Mouse (Mus musculus) myocyte (in vitro differentiated cells): Measurements from ENCODE around the gene Ubd. TPM values are rescaled to one million over a fixed set of nuclear protein-coding genes. Genes with fewer than 3 reads are reported as not detected.
"Not testable (repeated sequence)": the region's sequence is repeated elsewhere in the genome, so short reads cannot be mapped to it uniquely, and the experiment has no call there.

Experiments used
- H3K27me3 ChIP-seq: one replicate; pipeline ENCODE4 v1.6.1; 2011; ENCODE audit not compliant: control insufficient read depth, insufficient read depth, insufficient read length
- H3K36me3 ChIP-seq: one replicate; pipeline ENCODE4 v1.6.1; 2011; ENCODE audit not compliant: control insufficient read depth, insufficient read depth
- H3K4me2 ChIP-seq: one replicate; pipeline ENCODE4 v1.6.1; 2011; ENCODE audit warnings: low read depth, control low read depth
- H3K4me3 ChIP-seq: one replicate; pipeline ENCODE4 v1.5.1; 2011; ENCODE audit warnings: mild to moderate bottlenecking, control low read depth, moderate library complexity
- H3K79me2 ChIP-seq: one replicate; pipeline ENCODE4 v1.6.1; 2011; ENCODE audit not compliant: control insufficient read depth, insufficient read depth
- H3ac ChIP-seq: one replicate; pipeline ENCODE4 v1.6.1; 2011; ENCODE audit not compliant: control insufficient read depth, insufficient read length
- CEBPB ChIP-seq: IDR thresholded peaks from 2 replicates; pipeline ENCODE4 v1.6.1; 2011; ENCODE audit warnings: mild to moderate bottlenecking, moderate library complexity; ENCODE audit not compliant: poor library complexity, insufficient read depth, severe bottlenecking
- E2F4 ChIP-seq: IDR thresholded peaks from one replicate; pipeline ENCODE4 v1.6.1; 2011; ENCODE audit warnings: mild to moderate bottlenecking, control low read depth, moderate library complexity; ENCODE audit not compliant: insufficient read depth
- MAX ChIP-seq: IDR thresholded peaks from one replicate; pipeline ENCODE4 v1.6.1; 2011; ENCODE audit warnings: low read depth, mild to moderate bottlenecking, control low read depth
- MYOD1 ChIP-seq, 3 experiments: IDR thresholded peaks; one replicate each; pipeline ENCODE4 v1.6.1; 2011; ENCODE audit warnings: control low read depth in 2 of 3, low read depth in 2 of 3, mild to moderate bottlenecking in 2 of 3, moderate library complexity in 1 of 3; ENCODE audit not compliant: insufficient read length in 2 of 3, control insufficient read depth in 1 of 3
- MYOG ChIP-seq, 3 experiments: IDR thresholded peaks; one replicate each; pipeline ENCODE4 v1.6.1; 2011; ENCODE audit warnings: control low read depth in 2 of 3, low read depth in 2 of 3, mild to moderate bottlenecking in 2 of 3; ENCODE audit not compliant: insufficient read length in 2 of 3, control insufficient read depth in 1 of 3, insufficient read depth in 1 of 3
- POLR2A ChIP-seq: IDR thresholded peaks from one replicate; pipeline ENCODE4 v1.6.1; 2011; ENCODE audit warnings: low read depth, mild to moderate bottlenecking, control low read depth, moderate library complexity; ENCODE audit not compliant: insufficient read length
- POLR2AphosphoS2 ChIP-seq: IDR thresholded peaks from one replicate; pipeline ENCODE4 v1.6.1; 2011; ENCODE audit warnings: low read depth, control low read depth; ENCODE audit not compliant: insufficient read length
- REST ChIP-seq: IDR thresholded peaks from one replicate; pipeline ENCODE4 v1.6.1; 2011; ENCODE audit warnings: mild to moderate bottlenecking, control low read depth, moderate library complexity; ENCODE audit not compliant: insufficient read depth, insufficient read length
- SRF ChIP-seq: IDR thresholded peaks from one replicate; pipeline ENCODE4 v1.6.1; 2011; ENCODE audit warnings: low read depth; ENCODE audit not compliant: control insufficient read depth, insufficient read length
- TCF12 ChIP-seq: IDR thresholded peaks from one replicate; pipeline ENCODE4 v1.6.1; 2011; ENCODE audit warnings: mild to moderate bottlenecking, control low read depth; ENCODE audit not compliant: poor library complexity, insufficient read depth, severe bottlenecking
- TCF3 ChIP-seq: IDR thresholded peaks from one replicate; pipeline ENCODE4 v1.6.1; 2011; ENCODE audit warnings: low read depth, control low read depth; ENCODE audit not compliant: insufficient read length
- USF1 ChIP-seq: IDR thresholded peaks from one replicate; pipeline ENCODE4 v1.6.1; 2011; ENCODE audit warnings: low read depth, mild to moderate bottlenecking, control low read depth, moderate library complexity
- polyA plus RNA-seq: library from polyadenylated mRNA; unstranded; fragments of >200 nt; fragmentation: generic; extraction: Trizol; gene quantifications from one replicate; pipeline ENCODE4 v1.2.1, GENCODE M21; 2012; ENCODE audit warnings: missing spikeins

Gene Ubd
- polyA plus RNA-seq, 1 experiment, result not detected

DNA sequence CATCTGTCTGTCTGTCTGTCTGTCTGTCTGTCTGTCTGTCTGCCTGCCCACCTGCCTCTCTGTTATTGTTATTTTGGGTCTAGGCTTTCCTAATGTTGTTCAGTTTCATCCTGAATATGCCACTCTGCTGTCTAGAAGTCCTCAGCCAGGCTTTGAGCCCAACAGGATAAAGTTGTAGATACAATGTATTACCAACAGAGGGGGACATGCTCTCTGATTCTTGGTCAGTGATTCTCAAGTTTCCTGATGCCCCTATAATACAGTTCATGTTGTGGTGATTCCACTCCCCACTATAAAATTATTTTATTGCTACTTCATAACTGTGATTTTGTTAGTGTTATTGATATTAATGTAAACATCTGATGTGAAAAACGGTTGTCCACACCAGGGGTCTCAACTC is 28.2 kb downstream of the Ubd start:
- no peak overlapping the region for H3K4me2 ChIP-seq
- no peak overlapping the region for H3K4me3 ChIP-seq

GRCm38 (mm10) chr17:37237230-37237629 is 43.5 kb downstream of the Ubd start, which contains the start of gene Olfr97:
Olfr97 (minus strand) TSS chr17:37237330.
- not testable (repeated sequence) for H3ac ChIP-seq, H3K4me3 ChIP-seq, H3K4me2 ChIP-seq, H3K79me2 ChIP-seq, H3K36me3 ChIP-seq, H3K27me3 ChIP-seq

More for the DNA sequence above, 28.2 kb downstream of the Ubd start:
- Histone ChIP-seq H3K79me2 (no peaks in the 10 kb centered on the region), H3K27me3 (no peaks in the 10 kb centered on the region), H3ac (no peak overlapping the region), H3K36me3 (no peaks in the 10 kb centered on the region)
- TF ChIP-seq MYOG (IDR thresholded peaks at IDR 0.05; ENCODE audit: control insufficient read depth in 1 of 3, insufficient read depth in 1 of 3, insufficient read length in 2 of 3, low read depth in 2 of 3) (no peak), POLR2A (no peak), E2F4 (no peak), TCF12 (no peak), SRF (no peak), USF1 (no peak), MYOD1 (IDR thresholded peaks at IDR 0.05; ENCODE audit: control insufficient read depth in 1 of 3, insufficient read length in 2 of 3, low read depth in 2 of 3) (no peak), POLR2AphosphoS2 (no peak), TCF3 (no peak), CEBPB (no peak), REST (no peak), MAX (no peak)

DNA sequence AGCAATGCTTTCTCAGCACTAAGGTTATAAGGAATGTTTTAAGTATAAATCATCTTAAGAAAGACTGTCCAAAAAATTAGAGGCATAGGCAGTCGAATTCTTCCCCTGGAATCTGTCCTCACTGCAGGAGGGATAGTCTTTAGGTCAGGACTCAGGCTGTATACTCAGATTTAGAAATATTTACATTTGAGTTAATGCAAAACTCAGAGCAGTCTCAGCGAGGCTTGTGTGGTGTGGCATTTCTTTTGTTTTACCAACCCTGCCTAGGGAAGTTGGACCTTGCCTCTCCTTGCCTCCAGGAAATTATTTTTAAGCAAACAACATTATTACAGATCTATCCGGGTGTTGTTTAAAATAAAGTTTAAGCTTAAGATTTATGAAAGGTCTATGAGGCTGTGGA is 48.5 kb downstream of the Ubd start:
- H3K4me3 ChIP-seq, result no peak overlapping the region
- no peaks in the 10 kb centered on the region for H3K79me2 ChIP-seq
- no peak overlapping the region for H3K4me2 ChIP-seq
- TF ChIP-seq SRF, result no peak
- TF ChIP-seq MYOD1 (IDR thresholded peaks at IDR 0.05; ENCODE audit: control insufficient read depth in 1 of 3, insufficient read length in 2 of 3, low read depth in 2 of 3), result no peak
- TF ChIP-seq USF1, result no peak
- TF ChIP-seq POLR2AphosphoS2, result no peak
- no peak for TF ChIP-seq REST
- TF ChIP-seq MYOG (IDR thresholded peaks at IDR 0.05; ENCODE audit: control insufficient read depth in 1 of 3, insufficient read depth in 1 of 3, insufficient read length in 2 of 3, low read depth in 2 of 3), result no peak
- TF ChIP-seq CEBPB, result no peak
- TF ChIP-seq MAX, result no peak
- no peak for TF ChIP-seq TCF12
- TF ChIP-seq POLR2A, result no peak
- TF ChIP-seq E2F4, result no peak
- TF ChIP-seq TCF3, result no peak
- no peaks in the 10 kb centered on the region for H3K36me3 ChIP-seq
- no peaks in the 10 kb centered on the region for H3K27me3 ChIP-seq
- H3ac ChIP-seq, result no peak overlapping the region

Other genes starting within 250 kb of the Ubd start
- 153 TPM for gene Ppp1r11, start 242.2 kb upstream of the Ubd start, polyA plus RNA-seq
- gene Znrd1, start 235.3 kb upstream of the Ubd start, polyA plus RNA-seq, result 58.6 TPM
- 6.1 TPM for gene Znrd1as, start 235.3 kb upstream of the Ubd start, polyA plus RNA-seq
- not detected for gene 2410137M14Rik, start 212.7 kb upstream of the Ubd start, polyA plus RNA-seq
- 0.07 TPM for gene H2-M5, start 204.4 kb upstream of the Ubd start, polyA plus RNA-seq
- 14.2 TPM for gene Zfp57, start 192.7 kb upstream of the Ubd start, polyA plus RNA-seq
- 0.04 TPM for gene Mog, start 170.5 kb upstream of the Ubd start, polyA plus RNA-seq
- 15.9 TPM for gene Gabbr1, start 147.9 kb upstream of the Ubd start, polyA plus RNA-seq
- gene Olfr90, start 105.4 kb upstream of the Ubd start, polyA plus RNA-seq, result not detected
- not detected for gene Olfr91, start 95.6 kb upstream of the Ubd start, polyA plus RNA-seq
- not detected for gene Olfr92, start 73.8 kb upstream of the Ubd start, polyA plus RNA-seq
- not detected for gene Olfr93, start 32.4 kb upstream of the Ubd start, polyA plus RNA-seq
- not detected for gene Olfr94, start 7.1 kb downstream of the Ubd start, polyA plus RNA-seq
- not detected for gene Olfr95, start 19.2 kb downstream of the Ubd start, polyA plus RNA-seq
- not detected for gene Olfr96, start 26.3 kb downstream of the Ubd start, polyA plus RNA-seq
- not detected for gene Olfr97, start 43.4 kb downstream of the Ubd start, polyA plus RNA-seq
- not detected for gene Olfr98, start 69.9 kb downstream of the Ubd start, polyA plus RNA-seq
- gene H2-M3, start 76.3 kb downstream of the Ubd start, polyA plus RNA-seq, result 4.3 TPM
- gene Olfr99, start 89.6 kb downstream of the Ubd start, polyA plus RNA-seq, result 0.02 TPM
- not detected for gene Olfr101, start 110.4 kb downstream of the Ubd start, polyA plus RNA-seq
- not detected for gene Olfr102, start 123.2 kb downstream of the Ubd start, polyA plus RNA-seq
- not detected for gene Olfr103, start 145.8 kb downstream of the Ubd start, polyA plus RNA-seq
- gene Olfr104-ps, start 165.7 kb downstream of the Ubd start, polyA plus RNA-seq, result not detected
- gene Olfr105-ps, start 185.1 kb downstream of the Ubd start, polyA plus RNA-seq, result not detected
- not detected for gene Olfr106-ps, start 196.5 kb downstream of the Ubd start, polyA plus RNA-seq
- gene Olfr107, start 205.3 kb downstream of the Ubd start, polyA plus RNA-seq, result not detected